Mouse (Mus musculus) thymus, postnatal 25 days (tissue): ENCODE data around the gene Tdrd3.

Experiments
- DNase-seq: peaks from one replicate; pipeline ENCODE4 v3.0.0; 2022

Tdrd3 gene

GRCm38 (mm10) chr14:87455630-87456175 is 39.3 kb downstream of the Tdrd3 start:
- DNase-seq, result no peak

- no peak for DNase-seq
These were observed 43.3 kb downstream of the Tdrd3 start for GRCm38 (mm10) chr14:87459777-87460176.

DNA sequence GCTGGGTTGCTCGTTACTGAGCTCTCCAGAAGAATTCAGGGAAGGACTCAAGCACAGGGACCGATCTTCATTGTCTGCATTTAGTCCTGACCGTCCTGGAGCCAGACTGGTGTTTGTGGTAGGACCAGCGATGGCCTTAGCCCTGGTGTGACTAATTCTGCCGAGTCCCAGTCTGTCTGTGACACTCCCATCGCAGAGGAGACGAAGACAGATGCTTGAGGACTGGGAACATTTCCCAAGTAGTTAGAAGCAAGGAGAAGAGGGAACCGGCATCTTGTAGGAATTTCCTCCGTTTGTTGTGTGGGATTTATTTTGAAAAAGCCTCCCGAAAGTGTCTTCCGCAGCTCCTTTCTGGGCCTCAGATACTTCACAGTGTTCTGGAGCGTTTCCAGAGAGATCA is 45.1 kb downstream of the Tdrd3 start:
- no peak for DNase-seq

GRCm38 (mm10) chr14:87463963-87464654 is 47.7 kb downstream of the Tdrd3 start:
- peak; percentile 71 for DNase-seq

- no peak for DNase-seq
These were observed 48.2 kb downstream of the Tdrd3 start for GRCm38 (mm10) chr14:87464655-87465054.

DNA sequence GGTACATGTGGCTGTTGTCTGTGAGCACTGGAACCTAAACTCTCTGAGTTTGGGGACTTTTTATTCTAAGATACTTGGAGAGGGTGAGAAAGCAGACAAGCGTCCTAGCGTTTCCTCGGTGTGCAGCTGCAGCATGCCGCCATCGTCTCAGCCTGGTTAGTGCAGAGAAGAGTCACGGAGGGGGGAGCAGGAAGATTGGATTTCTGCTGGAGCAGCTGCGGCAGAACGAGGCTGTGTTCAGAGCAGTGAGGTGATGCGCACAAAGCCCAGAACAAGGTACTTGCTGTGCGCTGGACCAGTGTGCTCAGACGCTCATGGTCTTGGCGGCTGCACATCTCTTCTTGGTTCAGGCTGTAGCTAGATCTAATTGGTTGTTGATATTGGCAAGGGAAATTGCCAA is 51.1 kb downstream of the Tdrd3 start:
- no peak for DNase-seq

DNA sequence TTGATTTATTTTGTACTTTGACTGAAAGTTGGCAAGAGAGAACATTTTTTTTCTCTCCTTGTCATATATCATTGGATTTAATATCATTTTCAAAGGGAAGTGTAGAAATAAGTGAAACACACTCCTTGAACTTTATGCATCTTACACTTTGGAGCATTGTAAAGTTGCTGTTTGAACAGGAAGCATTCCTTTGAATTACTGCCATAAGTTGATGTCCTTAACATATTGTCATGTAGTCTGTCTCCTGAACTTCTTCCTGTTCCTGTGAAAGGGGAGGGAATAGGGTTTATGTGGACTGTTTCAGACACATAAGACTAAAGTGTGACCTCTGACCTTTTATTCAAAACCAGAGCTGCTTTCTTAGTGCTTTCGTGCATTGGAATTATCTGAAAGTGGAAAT is 55.1 kb downstream of the Tdrd3 start:
- DNase-seq, result no peak

DNA sequence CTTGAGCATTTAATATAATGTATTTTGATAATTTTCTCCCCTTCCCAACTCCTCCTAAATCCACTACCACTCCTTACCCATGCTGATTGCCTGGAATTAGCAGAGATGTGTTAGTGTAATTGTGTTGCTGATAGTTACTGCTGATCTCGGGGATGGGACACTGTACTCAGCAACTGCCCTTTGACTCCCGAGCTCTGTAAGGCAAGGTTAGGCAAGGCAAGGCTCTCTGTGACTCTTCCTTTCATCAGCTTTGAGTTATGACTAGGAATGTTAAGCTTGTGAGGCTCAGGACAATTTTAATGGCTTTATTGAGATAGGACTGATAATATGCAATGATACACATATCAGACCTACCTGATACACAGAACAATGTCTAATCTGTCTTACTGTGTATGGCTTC is 56.3 kb downstream of the Tdrd3 start:
- DNase-seq, result no peak

DNA sequence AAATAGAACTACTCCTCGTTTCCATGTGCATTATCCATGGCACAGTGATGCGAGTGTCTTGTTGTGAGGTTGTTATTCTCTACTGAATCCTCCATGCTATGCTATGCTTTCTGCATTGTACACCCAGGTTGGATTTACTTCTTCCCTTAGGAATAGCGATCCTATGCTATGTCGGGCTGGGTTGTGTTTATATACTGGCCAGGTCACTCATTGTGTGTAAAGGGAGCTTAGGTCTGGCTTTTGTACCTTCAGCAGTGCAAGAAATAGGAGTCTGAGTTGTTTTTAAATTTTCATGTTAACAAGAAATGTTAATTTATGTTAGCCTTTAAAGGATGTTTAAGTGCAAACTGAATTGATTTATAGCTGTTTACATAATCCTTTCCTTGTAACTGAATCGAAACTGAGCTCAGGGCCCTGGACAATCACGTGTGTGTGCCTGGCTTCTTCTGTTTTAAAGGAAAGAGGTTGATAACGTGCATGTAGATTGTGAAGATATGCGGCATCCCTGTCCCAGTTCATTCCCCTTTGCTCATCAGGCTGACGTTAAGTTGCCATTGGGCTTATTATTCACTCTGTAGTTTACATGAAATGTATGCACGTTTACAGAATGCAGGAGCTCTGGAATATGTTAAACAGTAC is 59.4 kb downstream of the Tdrd3 start:
- DNase-seq, result no peak

GRCm38 (mm10) chr14:87478339-87478951 is 62.0 kb downstream of the Tdrd3 start:
- DNase-seq, result no peak

- DNase-seq, result no peak
These were observed 69.4 kb downstream of the Tdrd3 start for GRCm38 (mm10) chr14:87485888-87486287.

DNA sequence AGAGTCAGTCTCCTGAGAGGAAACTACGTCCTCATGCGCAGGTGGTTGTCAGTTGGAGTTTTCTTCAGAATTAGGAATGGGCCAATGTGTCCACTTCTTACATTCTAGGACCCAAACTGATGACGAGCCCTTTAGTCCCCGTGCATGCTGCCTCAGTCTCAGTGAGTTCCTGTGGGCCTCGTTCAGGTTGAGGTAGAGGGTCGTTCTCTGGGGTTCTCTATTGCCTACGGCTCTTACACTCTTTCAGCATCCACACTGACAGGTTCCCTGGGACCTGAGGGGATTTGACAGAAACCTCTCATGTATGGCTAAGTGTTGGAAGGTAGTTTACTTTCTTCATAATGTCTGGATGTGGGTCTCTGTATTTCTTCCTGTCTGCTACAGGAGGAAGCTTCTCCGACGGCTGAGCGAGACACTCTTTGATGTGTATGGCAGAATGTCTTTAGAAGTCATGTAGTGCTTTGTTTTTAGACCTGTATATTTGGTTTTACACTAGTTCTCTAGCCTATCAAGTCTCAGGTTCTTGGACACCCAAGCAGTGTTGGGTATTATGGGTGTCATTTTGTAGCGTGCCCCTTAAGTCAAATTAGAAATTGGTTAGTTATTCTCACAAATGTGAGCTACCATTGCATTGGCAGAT is 81.6 kb downstream of the Tdrd3 start:
- peak; percentile 3 for DNase-seq

DNA sequence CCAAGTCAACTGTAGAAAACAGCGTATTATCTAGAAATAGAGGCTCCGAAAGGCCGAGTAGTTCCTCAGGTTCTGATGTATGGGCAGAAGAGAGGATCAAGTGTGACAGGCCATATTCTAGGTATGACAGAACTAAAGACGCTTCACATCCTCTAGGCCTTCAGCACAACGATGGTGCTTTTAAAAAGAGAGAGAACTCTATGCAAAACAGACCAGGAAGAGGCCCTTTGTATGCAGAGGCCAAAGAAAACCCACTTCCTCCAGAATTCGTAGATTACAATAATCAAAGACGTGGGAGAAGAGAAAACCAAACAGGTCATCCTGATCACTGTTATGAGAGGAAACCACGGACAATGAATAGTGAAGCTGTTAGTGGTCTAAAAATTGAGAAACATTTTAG is 89.5 kb downstream of the Tdrd3 start:
- DNase-seq, result no peak

- DNase-seq, result no peak
These were observed 98.8 kb downstream of the Tdrd3 start for GRCm38 (mm10) chr14:87515281-87515680.

DNA sequence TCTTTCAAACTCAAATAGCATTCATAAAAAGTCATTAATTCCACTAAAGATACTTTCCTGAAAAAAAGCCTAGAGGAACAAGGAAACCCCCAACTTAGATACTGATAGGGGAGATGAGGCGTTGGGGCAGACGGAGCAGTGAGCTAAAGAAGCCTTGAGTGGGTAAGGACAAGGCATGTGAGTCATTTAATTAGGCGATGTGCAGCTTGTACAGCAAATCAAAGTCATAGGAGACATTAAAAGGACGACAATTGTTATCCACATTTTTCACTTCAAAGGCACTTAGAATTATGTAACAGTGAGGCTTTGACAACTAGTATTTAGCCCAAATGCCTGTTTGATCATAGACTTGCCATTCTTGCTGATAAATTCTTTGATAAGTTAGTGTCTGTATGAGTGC is 100.9 kb downstream of the Tdrd3 start:
- DNase-seq, result no peak

DNA sequence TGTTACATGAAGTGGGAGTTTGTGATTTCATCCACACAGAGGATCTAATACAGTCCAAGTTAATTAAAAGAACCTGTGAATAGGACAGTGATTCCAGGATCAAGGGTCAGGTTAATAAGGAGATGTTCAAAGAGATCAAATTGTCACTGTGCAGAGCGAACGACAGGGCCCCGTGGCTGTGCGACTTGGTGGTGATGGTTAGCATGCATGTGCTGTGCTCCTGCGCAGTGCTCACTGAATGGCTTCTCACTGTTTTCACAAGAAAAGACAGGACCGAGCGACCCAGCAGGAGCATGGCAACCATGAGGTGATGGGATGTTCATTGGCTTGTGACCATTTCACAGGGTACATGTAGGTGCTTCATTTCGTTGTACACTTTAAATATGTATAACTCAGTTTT is 115.4 kb downstream of the Tdrd3 start:
- DNase-seq, result no peak

- DNase-seq, result no peak
These were observed 120.8 kb downstream of the Tdrd3 start for GRCm38 (mm10) chr14:87537127-87537819.

GRCm38 (mm10) chr14:87549986-87550385 is 133.5 kb downstream of the Tdrd3 start:
- no peak for DNase-seq

DNA sequence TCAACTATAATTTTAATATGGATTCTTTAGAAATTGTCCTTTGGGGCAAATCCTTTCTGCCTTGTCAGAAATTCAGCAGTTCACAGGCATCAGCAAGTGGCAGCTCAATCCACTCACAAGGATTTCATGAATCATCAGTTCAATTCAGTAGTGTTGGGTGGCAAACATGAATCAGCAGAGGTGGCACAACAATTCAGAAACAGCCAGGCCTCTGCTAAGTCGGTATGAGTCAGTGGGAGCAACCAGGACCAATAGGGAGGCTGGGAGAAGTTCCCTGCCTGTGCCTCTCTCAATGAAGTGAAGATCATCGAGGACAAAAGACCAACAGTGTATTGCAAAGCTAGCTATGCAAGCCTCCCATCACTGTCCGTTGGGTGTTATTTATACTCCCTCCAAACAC is 135.8 kb downstream of the Tdrd3 start:
- DNase-seq, result no peak

DNA sequence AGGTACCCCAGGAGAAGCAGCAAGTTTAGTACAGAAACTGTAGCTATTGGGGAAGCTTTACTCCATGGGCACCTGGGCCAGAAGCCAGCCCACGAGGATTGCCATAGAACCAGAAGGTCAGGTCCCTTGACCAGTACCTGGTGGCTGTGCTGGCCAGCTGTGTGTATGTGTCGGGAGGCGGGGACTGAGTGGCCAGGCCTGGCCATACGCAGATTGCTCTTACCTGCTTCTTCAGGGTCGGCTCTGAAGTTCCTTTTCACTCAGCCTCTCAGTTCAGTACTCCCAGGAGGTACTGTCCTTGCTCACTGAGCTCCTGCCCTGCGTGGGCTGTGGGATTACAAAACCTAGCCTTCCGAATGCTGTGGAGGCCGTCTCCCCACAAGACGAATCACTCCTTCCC is 147.4 kb downstream of the Tdrd3 start:
- no peak for DNase-seq

- no peak for DNase-seq
These were observed 149.8 kb downstream of the Tdrd3 start for GRCm38 (mm10) chr14:87566211-87566610.

GRCm38 (mm10) chr14:87567034-87567461 is 150.6 kb downstream of the Tdrd3 start:
- no peak for DNase-seq
